Mouse (Mus musculus): ENCODE data around the gene S100b.

Gene S100b

GRCm38 (mm10) chr10:76260358-76261059 is 6.9 kb downstream of the S100b start:
- DNase-seq (ENCODE audit: low read depth, low spot score): no peak

GRCm38 (mm10) chr10:76261447-76261846 is 7.8 kb downstream of the S100b start:
- DNase-seq (ENCODE audit: low read depth, low spot score): no peak

- DNase-seq (ENCODE audit: low read depth, low spot score): no peak
Measured at GRCm38 (mm10) chr10:76262431-76262830, 8.8 kb downstream of the S100b start.

- DNase-seq (ENCODE audit: low read depth, low spot score): no peak
Measured at GRCm38 (mm10) chr10:76271238-76271637, 17.6 kb downstream of the S100b start.

- no peak for DNase-seq (ENCODE audit: low read depth, low spot score)
Measured at GRCm38 (mm10) chr10:76275256-76275655, 21.6 kb downstream of the S100b start.

GRCm38 (mm10) chr10:76278541-76279097 is 25.0 kb downstream of the S100b start:
- no peak for DNase-seq (ENCODE audit: low read depth, low spot score)

GRCm38 (mm10) chr10:76288268-76288993 is 34.8 kb downstream of the S100b start:
- DNase-seq (ENCODE audit: low read depth, low spot score): no peak

GRCm38 (mm10) chr10:76289052-76289451 is 35.4 kb downstream of the S100b start:
- peak; percentile 34 for DNase-seq (ENCODE audit: low read depth, low spot score)

GRCm38 (mm10) chr10:76289936-76290671 is 36.5 kb downstream of the S100b start:
- DNase-seq (ENCODE audit: low read depth, low spot score): no peak

- no peak for DNase-seq (ENCODE audit: low read depth, low spot score)
Measured at GRCm38 (mm10) chr10:76293222-76293621, 39.6 kb downstream of the S100b start.

GRCm38 (mm10) chr10:76300133-76300532 is 46.5 kb downstream of the S100b start:
- DNase-seq (ENCODE audit: low read depth, low spot score): no peak

GRCm38 (mm10) chr10:76306738-76307137 is 53.1 kb downstream of the S100b start:
- DNase-seq (ENCODE audit: low read depth, low spot score): no peak

Data from telencephalon, adult 2 months (tissue).